17 mouse cellular contexts compared by ENCODE assay signal in the genomic region with DNA sequence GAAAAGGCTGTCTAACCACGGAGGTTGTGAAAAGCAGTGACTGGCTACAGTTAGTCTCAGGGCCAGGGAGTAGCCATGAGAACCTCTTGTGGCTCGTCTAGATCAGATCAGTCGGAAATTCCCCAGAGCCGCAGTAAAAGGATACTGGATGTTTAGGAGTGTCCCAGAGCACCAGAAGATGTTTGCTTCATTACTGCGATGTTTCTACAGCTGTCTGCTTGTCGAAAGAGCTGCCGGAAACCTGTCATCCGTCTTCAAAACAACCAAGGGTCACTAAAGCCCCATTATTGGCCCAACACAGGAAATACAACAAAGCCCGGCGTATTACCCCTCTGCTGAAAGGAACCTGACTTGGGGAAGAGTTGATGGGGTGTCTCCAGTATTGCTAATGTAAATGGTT.
DNase-seq lines count a peak whose midpoint lies in the region; ATAC-seq and TF ChIP-seq lines count a peak whose summit lies in the region.
"Had no signal": no experiment of that assay in that cellular context is flagged by ENCODE, and none has a peak within 500 bp of the region (broad histone marks: within the 10 kb centered on the region; RNA-seq: fewer than 3 reads in every experiment).

No protein-coding gene starts in this region.

- H3K4me1 ChIP-seq in kidney, postnatal 0 days (replicated peaks; ENCODE audit: insufficient read depth, low read length): no peaks in the 10 kb centered on the region
- no peaks in the 10 kb centered on the region for H3K4me1 ChIP-seq in lung, postnatal 0 days (ENCODE audit: insufficient read depth, low read depth, low read length)
- H3K4me1 ChIP-seq in midbrain, embryonic 15.5 days: no peaks in the 10 kb centered on the region
- H3K4me1 ChIP-seq: heart, embryonic 15.5 days; hindbrain, embryonic 12.5 days; neural tube, embryonic 15.5 days had no signal

- ATAC-seq in kidney, postnatal 0 days (replicated peaks; ENCODE audit: low FRiP score, low read depth): no peak
- peak; percentile 61 for ATAC-seq in lung, postnatal 0 days
- no peak for ATAC-seq in midbrain, embryonic 15.5 days (replicated peaks)
- ATAC-seq: inflammation-experienced regulatory T-cells, adult 6 months had no signal

- H3K4me2 ChIP-seq in kidney, postnatal 0 days (ENCODE audit: low read length): no peak overlapping the region
- no peak overlapping the region for H3K4me2 ChIP-seq in lung, postnatal 0 days (replicated peaks; ENCODE audit: low read depth, low read length)
- H3K4me2 ChIP-seq in midbrain, embryonic 15.5 days: no peak overlapping the region
- H3K4me2 ChIP-seq: heart, embryonic 15.5 days; hindbrain, embryonic 12.5 days; neural tube, embryonic 15.5 days had no signal

- 25% methylated on average over 10 of the region's 10 CpGs for WGBS in kidney, postnatal 0 days
- 39% methylated on average over 10 of the region's 10 CpGs for WGBS in lung, postnatal 0 days
- WGBS in midbrain, embryonic 15.5 days: 82% methylated on average over 10 of the region's 10 CpGs

- H3K36me3 ChIP-seq in kidney, postnatal 0 days (ENCODE audit: insufficient read depth, low read length): no peaks in the 10 kb centered on the region
- H3K36me3 ChIP-seq in lung, postnatal 0 days (ENCODE audit: insufficient read depth, low read length): no peaks in the 10 kb centered on the region
- H3K36me3 ChIP-seq in midbrain, embryonic 15.5 days (replicated peaks): no peaks in the 10 kb centered on the region
- H3K36me3 ChIP-seq: heart, embryonic 15.5 days; hindbrain, embryonic 12.5 days; neural tube, embryonic 15.5 days had no signal

- H3K27me3 ChIP-seq in kidney, postnatal 0 days (ENCODE audit: insufficient read depth, low read length): no peaks in the 10 kb centered on the region
- no peaks in the 10 kb centered on the region for H3K27me3 ChIP-seq in lung, postnatal 0 days (replicated peaks; ENCODE audit: insufficient read depth, low read length)
- H3K27me3 ChIP-seq in midbrain, embryonic 15.5 days (replicated peaks): no peaks in the 10 kb centered on the region; the same call in none of the 2 replicates
- H3K27me3 ChIP-seq: CH12.LX; hindbrain, embryonic 12.5 days; neural tube, embryonic 15.5 days had no signal

- intact Hi-C loops in heart, postnatal 25 days (cut with DNase I): no loop called here

- peak; percentile 95 for DNase-seq in heart, adult 11 months
- no peak for DNase-seq in heart, postnatal 25 days (ENCODE audit: low spot score)
- peak; percentile 57 for DNase-seq in kidney, postnatal 0 days (ENCODE audit: low spot score)
- no peak for DNase-seq in kidney, adult 18-20 months
- DNase-seq in lung, postnatal 0 days (ENCODE audit: low spot score): peak; percentile 70
- DNase-seq in T-cell, adult 2 months (ENCODE audit: low spot score): no peak
- DNase-seq in cerebellum, postnatal 36 days: no peak
- DNase-seq: adrenal gland, adult 2 months; cerebellum, adult 11-12 months; gastrocnemius, postnatal 14 days had no signal

- H3K27ac ChIP-seq in kidney, postnatal 0 days: no peak overlapping the region
- H3K27ac ChIP-seq in lung, postnatal 0 days (ENCODE audit: low read length): no peak overlapping the region
- no peak overlapping the region for H3K27ac ChIP-seq in midbrain, embryonic 15.5 days
- H3K27ac ChIP-seq: heart, embryonic 15.5 days; hindbrain, embryonic 12.5 days; neural tube, embryonic 15.5 days; stomach, postnatal 0 days had no signal

- no peak overlapping the region for H3K4me3 ChIP-seq in kidney, postnatal 0 days (replicated peaks; ENCODE audit: low read depth, low read length)
- no peak overlapping the region for H3K4me3 ChIP-seq in lung, postnatal 0 days (ENCODE audit: low read depth, low read length)
- H3K4me3 ChIP-seq in midbrain, embryonic 15.5 days: no peak overlapping the region
- H3K4me3 ChIP-seq: heart, embryonic 15.5 days; hindbrain, embryonic 12.5 days; neural tube, embryonic 15.5 days had no signal

- no peak for TF ChIP-seq CTCF in kidney, postnatal 0 days (IDR thresholded peaks at IDR 0.05; ENCODE audit: low read depth)
- no peak for TF ChIP-seq CTCF in lung, postnatal 0 days (IDR thresholded peaks at IDR 0.05)

- H3K9me3 ChIP-seq in kidney, postnatal 0 days (replicated peaks; ENCODE audit: low read length): no peaks in the 10 kb centered on the region
- no peaks in the 10 kb centered on the region for H3K9me3 ChIP-seq in lung, postnatal 0 days (ENCODE audit: low read length)
- H3K9me3 ChIP-seq in midbrain, embryonic 15.5 days: no peaks in the 10 kb centered on the region
- H3K9me3 ChIP-seq: heart, embryonic 15.5 days; hindbrain, embryonic 12.5 days; neural tube, embryonic 15.5 days had no signal

- peak; percentile 92 for TF ChIP-seq EP300 in lung, postnatal 0 days (IDR thresholded peaks at IDR 0.05)

- H3K9ac ChIP-seq in kidney, postnatal 0 days (ENCODE audit: low read depth, low read length): no peak overlapping the region
- H3K9ac ChIP-seq in lung, postnatal 0 days (replicated peaks; ENCODE audit: low read depth): no peak overlapping the region
- H3K9ac ChIP-seq in midbrain, embryonic 15.5 days: no peak overlapping the region
- H3K9ac ChIP-seq: heart, embryonic 15.5 days; hindbrain, embryonic 12.5 days; neural tube, embryonic 15.5 days had no signal

Comparison
In these comparisons a context has a peak if more than half of its experiments do, and no peak if none do; other contexts are left out.
1. DNase-seq: peak in heart, adult 11 months (single experiment), kidney, postnatal 0 days (single experiment) and lung, postnatal 0 days (single experiment); none in heart, postnatal 25 days (single experiment), kidney, adult 18-20 months (single experiment), T-cell, adult 2 months (single experiment) and cerebellum, postnatal 36 days (0 of 2).